In the genomic region with DNA sequence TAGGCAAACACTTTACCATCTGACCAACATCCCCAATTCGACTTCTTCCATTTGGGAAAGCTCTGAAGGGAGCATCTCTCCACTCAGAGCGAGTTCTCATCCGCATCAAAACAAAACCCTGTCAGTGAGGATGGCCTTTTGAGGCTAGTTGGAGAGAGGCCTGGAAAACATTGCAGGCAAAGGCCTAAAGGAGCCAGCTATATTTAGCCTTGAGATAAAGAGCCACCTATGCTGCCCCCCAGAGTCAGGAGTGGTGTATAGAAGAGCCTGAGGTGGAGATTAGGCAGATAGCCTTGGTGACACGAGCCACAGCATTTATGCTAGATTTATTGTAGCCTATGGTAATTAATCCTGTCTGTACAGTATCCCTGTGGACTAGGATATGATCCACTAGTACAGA, we compare ENCODE assay signal across 9 mouse cellular contexts. TPM values are rescaled to one million over a fixed set of nuclear protein-coding genes. Genes with fewer than 3 reads are reported as not detected.
A peak's percentile ranks its signal among the peaks of the same experiment; 100 is the strongest.
DNase-seq lines count a peak whose midpoint lies in the region.
"Had no signal": no experiment of that assay in that cellular context is flagged by ENCODE, and none has a peak within 500 bp of the region (broad histone marks: within the 10 kb centered on the region; RNA-seq: fewer than 3 reads in every experiment).

No protein-coding gene starts in this region.

- H3K36me3 ChIP-seq in limb, embryonic 10.5 days: peaks cover 14% of the 10 kb centered on the region
- H3K36me3 ChIP-seq: embryonic facial prominence, embryonic 15.5 days; liver, embryonic 15.5 days had no signal

- intact Hi-C loops in left cerebral cortex, postnatal 14 days (cut with DNase I): loop anchor here (5.0 kb wide), 3 partner anchors 105 to 220 kb away; partner anchors contain the start of gene Atp6v0e2

- peak; percentile 28 to 40 for DNase-seq in left cerebral cortex, postnatal 14 days (ENCODE audit: low spot score in 2 of 2)
- no peak for DNase-seq in left cerebral cortex, adult 11 months (ENCODE audit: low spot score)
- peak; percentile 51 for DNase-seq in heart, adult 8-10 months (ENCODE audit: low spot score)
- peak; percentile 28 for DNase-seq in limb, embryonic 10.5 days (ENCODE audit: low spot score)
- peak; percentile 77 for DNase-seq in retina, postnatal 1 day
- no peak for DNase-seq in frontal cortex, postnatal 25 days (ENCODE audit: low spot score in 2 of 2)

- H3K4me3 ChIP-seq in brown adipose tissue, adult 24 weeks (ENCODE audit: insufficient read depth, low read depth, low read length): no peak overlapping the region
- H3K4me3 ChIP-seq in limb, embryonic 10.5 days: no peak overlapping the region
- H3K4me3 ChIP-seq: embryonic facial prominence, embryonic 15.5 days; liver, embryonic 15.5 days had no signal

- H3K4me1 ChIP-seq in brown adipose tissue, adult 24 weeks (ENCODE audit: control insufficient read depth, insufficient read depth, insufficient read length, low read length): peaks cover 11% of the 10 kb centered on the region
- peaks cover 22% of the 10 kb centered on the region for H3K4me1 ChIP-seq in limb, embryonic 10.5 days

- 68% methylated on average over 4 of the region's 4 CpGs for WGBS in limb, embryonic 10.5 days

- no peaks in the 10 kb centered on the region for H3K27me3 ChIP-seq in limb, embryonic 10.5 days (ENCODE audit: low read depth, poor library complexity, severe bottlenecking)
- H3K27me3 ChIP-seq: embryonic facial prominence, embryonic 15.5 days; liver, embryonic 15.5 days had no signal

- H3K9me3 ChIP-seq in limb, embryonic 10.5 days (replicated peaks): no peaks in the 10 kb centered on the region
- H3K9me3 ChIP-seq: embryonic facial prominence, embryonic 15.5 days; liver, embryonic 15.5 days had no signal

- H3K27ac ChIP-seq in brown adipose tissue, adult 24 weeks (replicated peaks; ENCODE audit: low read depth, low read length): peak overlapping the region; percentile 65; the same call in 1 of the 2 replicates
- no peak overlapping the region for H3K27ac ChIP-seq in limb, embryonic 10.5 days
- H3K27ac ChIP-seq: embryonic facial prominence, embryonic 15.5 days; liver, embryonic 15.5 days had no signal

RNA-seq across cellular contexts. Expression of gene Krba1, which starts 1.9 kb away (rescaled TPM):
- 10 to 100 TPM; 46.8 to 49.9 TPM for total RNA-seq in left cerebral cortex, postnatal 14 days (2021)
- 5.9 and 6.6 TPM in 2 replicates for polyA plus RNA-seq in brown adipose tissue, adult 24 weeks (2012; ENCODE audit: insufficient read depth, insufficient read length, missing spikeins)
- total RNA-seq in heart, adult 8-10 months (2022): 10 to 100 TPM; 13.8 to 22.8 (median 17.9) TPM
- 28.3 and 33.4 TPM in 2 replicates for polyA plus RNA-seq in limb, embryonic 10.5 days (2016; fragmentation: Nextera tagmentation; extraction: Ambion mirVana)

RNA-seq across cellular contexts. Expression of gene Zfp467, which starts 48.3 kb away (rescaled TPM):
- 10 to 100 TPM; 15.8 to 21.2 TPM for total RNA-seq in left cerebral cortex, postnatal 14 days (2021)
- polyA plus RNA-seq in brown adipose tissue, adult 24 weeks (2012; ENCODE audit: insufficient read depth, insufficient read length, missing spikeins): 41.3 and 44.0 TPM in 2 replicates
- total RNA-seq in heart, adult 8-10 months (2022): 10 to 100 TPM in 3 of 4 experiments, 1 to 10 TPM in 1; 9.7 to 10.1 (median 10.1) TPM
- 11.0 and 19.6 TPM in 2 replicates for polyA plus RNA-seq in limb, embryonic 10.5 days (2016; fragmentation: Nextera tagmentation; extraction: Ambion mirVana)

RNA-seq across cellular contexts. Expression of gene Sspo, which starts 50.7 kb away (rescaled TPM):
- total RNA-seq in left cerebral cortex, postnatal 14 days (2021): under 1 TPM; 0.59 to 0.64 TPM
- polyA plus RNA-seq in brown adipose tissue, adult 24 weeks (2012; ENCODE audit: insufficient read depth, insufficient read length, missing spikeins): 0.25 TPM in 1 of 2 replicates, not detected in the other
- total RNA-seq in heart, adult 8-10 months (2022): under 1 TPM; 0.14 to 0.35 (median 0.31) TPM
- polyA plus RNA-seq in limb, embryonic 10.5 days (2016; fragmentation: Nextera tagmentation; extraction: Ambion mirVana): 0.20 and 0.45 TPM in 2 replicates

Comparison
In these comparisons a context has a peak if more than half of its experiments do, and no peak if none do; other contexts are left out.
1. DNase-seq: peak in left cerebral cortex, postnatal 14 days (2 of 2), heart, adult 8-10 months (single experiment), limb, embryonic 10.5 days (single experiment) and retina, postnatal 1 day (single experiment); none in left cerebral cortex, adult 11 months (single experiment) and frontal cortex, postnatal 25 days (0 of 2).